Mouse (Mus musculus): Measurements from ENCODE around the gene Mrpl4.

Mrpl4 gene

GRCm38 (mm10) chr9:21002627-21003551 is at the start of gene Mrpl4:
TSS of gene Mrpl4 (plus strand) at chr9:21002738.
- peak; percentile 84 for DNase-seq (ENCODE audit: low spot score)

- no peak for DNase-seq (ENCODE audit: low spot score)
Observed at GRCm38 (mm10) chr9:20956989-20957388, 45.5 kb upstream of the Mrpl4 start.

GRCm38 (mm10) chr9:20959430-20959938 is 43.1 kb upstream of the Mrpl4 start, which contains the start of gene Dnmt1:
TSS of gene Dnmt1 (minus strand) at chr9:20959888.
- no peak for DNase-seq (ENCODE audit: low spot score)

GRCm38 (mm10) chr9:20961557-20961956 is 41.0 kb upstream of the Mrpl4 start:
- DNase-seq (ENCODE audit: low spot score), result no peak

GRCm38 (mm10) chr9:20965606-20966005 is 36.9 kb upstream of the Mrpl4 start:
- no peak for DNase-seq (ENCODE audit: low spot score)

- DNase-seq (ENCODE audit: low spot score), result no peak
Observed at GRCm38 (mm10) chr9:20966008-20966407, 36.5 kb upstream of the Mrpl4 start.

- no peak for DNase-seq (ENCODE audit: low spot score)
Observed at GRCm38 (mm10) chr9:20966747-20967146, 35.8 kb upstream of the Mrpl4 start.

GRCm38 (mm10) chr9:20971751-20972140 is 30.8 kb upstream of the Mrpl4 start:
- DNase-seq (ENCODE audit: low spot score), result no peak

- DNase-seq (ENCODE audit: low spot score), result peak; percentile 32
Observed at GRCm38 (mm10) chr9:20972141-20972992, 30.2 kb upstream of the Mrpl4 start.

GRCm38 (mm10) chr9:20973001-20973681 is 29.4 kb upstream of the Mrpl4 start:
- no peak for DNase-seq (ENCODE audit: low spot score)

- DNase-seq (ENCODE audit: low spot score), result no peak
Observed at GRCm38 (mm10) chr9:20973682-20974075, 28.9 kb upstream of the Mrpl4 start.

- DNase-seq (ENCODE audit: low spot score), result peak; percentile 61
Observed at GRCm38 (mm10) chr9:20975431-20976215, 26.9 kb upstream of the Mrpl4 start.

GRCm38 (mm10) chr9:20976216-20976960 is 26.1 kb upstream of the Mrpl4 start, which contains the start of gene S1pr2:
TSS of gene S1pr2 (minus strand) at chr9:20976781.
- DNase-seq (ENCODE audit: low spot score), result peak; percentile 81

- DNase-seq (ENCODE audit: low spot score), result no peak
Observed at GRCm38 (mm10) chr9:20976961-20977689, 25.4 kb upstream of the Mrpl4 start.

- no peak for DNase-seq (ENCODE audit: low spot score)
Observed at GRCm38 (mm10) chr9:20978409-20979095, 24.0 kb upstream of the Mrpl4 start.

GRCm38 (mm10) chr9:20979181-20979580 is 23.4 kb upstream of the Mrpl4 start:
- DNase-seq (ENCODE audit: low spot score), result no peak

GRCm38 (mm10) chr9:20979769-20980168 is 22.8 kb upstream of the Mrpl4 start:
- DNase-seq (ENCODE audit: low spot score), result no peak

GRCm38 (mm10) chr9:20982171-20982570 is 20.4 kb upstream of the Mrpl4 start:
- no peak for DNase-seq (ENCODE audit: low spot score)

- DNase-seq (ENCODE audit: low spot score), result no peak
Observed at GRCm38 (mm10) chr9:20983169-20983568, 19.4 kb upstream of the Mrpl4 start.
